Mouse (Mus musculus) embryonic facial prominence, embryonic 11.5 days (tissue): ENCODE measurements around the gene Grtp1. TPM values are rescaled to one million over a fixed set of nuclear protein-coding genes. Genes with fewer than 3 reads are reported as not detected.

ENCODE experiments used
- ATAC-seq: fragments of 200-750 bp; cut with Nextera tagmentation; replicated peaks from 2 replicates; pipeline ENCODE4 v1.8.0; 2017; ENCODE audit warnings: low read depth; ENCODE audit not compliant: insufficient number of reproducible peaks, low FRiP score, low TSS enrichment
- DNase-seq: peaks from one replicate; pipeline ENCODE4 v3.0.0-alpha.2; 2015; ENCODE audit warnings: low spot score
- H3K27ac ChIP-seq: fragments of 300-500 bp; sonication (generic); replicated peaks from 2 replicates; pipeline ENCODE4 v1.5.1; 2014; ENCODE audit warnings: mild to moderate bottlenecking, low read depth, low read length, control low read depth
- H3K27me3 ChIP-seq: fragments of 300-500 bp; sonication (generic); 2 replicates; pipeline ENCODE4 v1.6.1; 2014; ENCODE audit warnings: mild to moderate bottlenecking, low read length, moderate library complexity, mixed read lengths; ENCODE audit not compliant: control insufficient read depth, insufficient read depth
- H3K36me3 ChIP-seq: fragments of 300-500 bp; sonication (generic); replicated peaks from 2 replicates; pipeline ENCODE4 v1.6.1; 2014; ENCODE audit warnings: low read depth, mild to moderate bottlenecking, low read length, moderate library complexity, mixed read lengths; ENCODE audit not compliant: control insufficient read depth, insufficient read depth
- H3K4me1 ChIP-seq: fragments of 300-500 bp; sonication (generic); 2 replicates; pipeline ENCODE4 v1.6.1; 2014; ENCODE audit warnings: low read length, mixed read lengths; ENCODE audit not compliant: control insufficient read depth, insufficient read depth
- H3K4me2 ChIP-seq: fragments of 300-500 bp; sonication (generic); 2 replicates; pipeline ENCODE4 v1.6.1; 2014; ENCODE audit warnings: low read depth, mild to moderate bottlenecking, control low read depth, low read length, moderate library complexity
- H3K4me3 ChIP-seq: fragments of 300-500 bp; sonication (generic); 2 replicates; pipeline ENCODE4 v1.5.1; 2014; ENCODE audit warnings: low read depth, low read length, control low read depth
- H3K9ac ChIP-seq: fragments of 300-500 bp; sonication (generic); replicated peaks from 2 replicates; pipeline ENCODE4 v1.6.1; 2014; ENCODE audit warnings: mild to moderate bottlenecking, control low read depth, low read length
- H3K9me3 ChIP-seq: fragments of 300-500 bp; sonication (generic); replicated peaks from 2 replicates; pipeline ENCODE4 v1.6.1; 2016; ENCODE audit warnings: mild to moderate bottlenecking, low read length, inconsistent platforms, mixed read lengths; ENCODE audit not compliant: control insufficient read depth
- WGBS: fragments of 180-500 bp; shearing (Covaris S2); extraction: QIAGEN DNeasy Blood & Tissue Kit; methylation state at CpG from one replicate; pipeline ENCODE4 v1.1.7; 2014; 5-methylcytosine and 5-hydroxymethylcytosine counted together
- polyA plus RNA-seq: library from polyadenylated mRNA; unstranded; fragments of >200 nt; fragmentation: Nextera tagmentation; extraction: Ambion mirVana; gene quantifications from 2 replicates; pipeline ENCODE4 v1.2.1, GENCODE M21; 2014

The Grtp1 gene
- polyA plus RNA-seq, 1 experiment from 2014 or later = 14.5 TPM

- Histone ChIP-seq H3K4me2 (no peak overlapping the region), H3K27ac (no peak overlapping the region), H3K27me3 (no peaks in the 10 kb centered on the region), H3K9me3 (no peaks in the 10 kb centered on the region), H3K4me1 (no peaks in the 10 kb centered on the region), H3K9ac (no peak overlapping the region), H3K4me3 (no peak overlapping the region), H3K36me3 (no peaks in the 10 kb centered on the region)
- DNase-seq (no peak), ATAC-seq (no peak)
- 85% methylated on average over 12 of the region's 12 CpGs for WGBS
These were observed 29.4 kb upstream of the Grtp1 start for GRCm38 (mm10) chr8:13229802-13230201.

- H3K4me3 ChIP-seq = no peak overlapping the region
- DNase-seq = no peak
- no peaks in the 10 kb centered on the region for H3K27me3 ChIP-seq
- ATAC-seq = no peak
- H3K9me3 ChIP-seq = no peaks in the 10 kb centered on the region
- no peak overlapping the region for H3K4me2 ChIP-seq
- WGBS = 61% methylated on average over 9 of the region's 9 CpGs
- H3K9ac ChIP-seq = no peak overlapping the region
- no peaks in the 10 kb centered on the region for H3K36me3 ChIP-seq
- H3K4me1 ChIP-seq = no peaks in the 10 kb centered on the region
- H3K27ac ChIP-seq = no peak overlapping the region
These were observed 28.6 kb upstream of the Grtp1 start for GRCm38 (mm10) chr8:13228923-13229610.

GRCm38 (mm10) chr8:13227184-13227583 lies 26.8 kb upstream of the Grtp1 start:
- DNase-seq (no peak), ATAC-seq (no peak)
- H3K27me3 ChIP-seq = no peaks in the 10 kb centered on the region
- no peak overlapping the region for H3K4me2 ChIP-seq
- no peaks in the 10 kb centered on the region for H3K9me3 ChIP-seq
- no peaks in the 10 kb centered on the region for H3K36me3 ChIP-seq
- H3K4me3 ChIP-seq = no peak overlapping the region
- H3K27ac ChIP-seq = no peak overlapping the region
- 64% methylated on average over 3 of the region's 3 CpGs for WGBS
- no peaks in the 10 kb centered on the region for H3K4me1 ChIP-seq
- H3K9ac ChIP-seq = no peak overlapping the region

- ATAC-seq (peak; percentile 63), DNase-seq (peak; percentile 20)
- H3K4me2 ChIP-seq = no peak overlapping the region
- no peak overlapping the region for H3K4me3 ChIP-seq
- H3K4me1 ChIP-seq = no peaks in the 10 kb centered on the region
- no peaks in the 10 kb centered on the region for H3K36me3 ChIP-seq
- WGBS = 45% methylated on average over 6 of the region's 6 CpGs
- H3K9ac ChIP-seq = no peak overlapping the region
- H3K27me3 ChIP-seq = no peaks in the 10 kb centered on the region
- H3K9me3 ChIP-seq = no peaks in the 10 kb centered on the region
- H3K27ac ChIP-seq = no peak overlapping the region
These were observed 25.9 kb upstream of the Grtp1 start for GRCm38 (mm10) chr8:13226288-13226687.

- Histone ChIP-seq H3K36me3 (no peaks in the 10 kb centered on the region), H3K9me3 (no peaks in the 10 kb centered on the region), H3K4me3 (no peak overlapping the region), H3K4me1 (no peaks in the 10 kb centered on the region), H3K4me2 (no peak overlapping the region), H3K27ac (no peak overlapping the region), H3K9ac (no peak overlapping the region), H3K27me3 (no peaks in the 10 kb centered on the region)
- ATAC-seq = no peak
- WGBS = 86% methylated on average over 9 of the region's 9 CpGs
- no peak for DNase-seq
These were observed 24.0 kb upstream of the Grtp1 start for GRCm38 (mm10) chr8:13224426-13224825.

GRCm38 (mm10) chr8:13218441-13218840 lies 18.0 kb upstream of the Grtp1 start:
- Histone ChIP-seq H3K27me3 (no peaks in the 10 kb centered on the region), H3K4me3 (no peak overlapping the region), H3K9ac (no peak overlapping the region), H3K9me3 (no peaks in the 10 kb centered on the region), H3K27ac (no peak overlapping the region), H3K4me2 (no peak overlapping the region), H3K36me3 (no peaks in the 10 kb centered on the region), H3K4me1 (no peaks in the 10 kb centered on the region)
- ATAC-seq (no peak), DNase-seq (no peak)
- 82% methylated on average over 4 of the region's 4 CpGs for WGBS

GRCm38 (mm10) chr8:13217986-13218385 lies 17.6 kb upstream of the Grtp1 start:
- ATAC-seq = no peak
- Histone ChIP-seq H3K9me3 (no peaks in the 10 kb centered on the region), H3K4me2 (no peak overlapping the region), H3K36me3 (no peaks in the 10 kb centered on the region), H3K4me1 (peaks cover 4% of the 10 kb centered on the region; the same call in 1 of the 2 replicates), H3K27me3 (no peaks in the 10 kb centered on the region), H3K9ac (no peak overlapping the region), H3K4me3 (no peak overlapping the region), H3K27ac (no peak overlapping the region)
- DNase-seq = no peak

GRCm38 (mm10) chr8:13217093-13217492 lies 16.7 kb upstream of the Grtp1 start:
- H3K4me1 ChIP-seq = peaks cover 4% of the 10 kb centered on the region; the same call in 1 of the 2 replicates
- no peak for DNase-seq
- 53% methylated on average over 5 of the region's 5 CpGs for WGBS
- no peaks in the 10 kb centered on the region for H3K27me3 ChIP-seq
- no peak overlapping the region for H3K4me2 ChIP-seq
- no peak for ATAC-seq
- no peak overlapping the region for H3K27ac ChIP-seq
- no peaks in the 10 kb centered on the region for H3K9me3 ChIP-seq
- no peak overlapping the region for H3K9ac ChIP-seq
- H3K4me3 ChIP-seq = no peak overlapping the region
- no peaks in the 10 kb centered on the region for H3K36me3 ChIP-seq
